21 mouse cellular contexts compared by ENCODE assay signal in the genomic region with DNA sequence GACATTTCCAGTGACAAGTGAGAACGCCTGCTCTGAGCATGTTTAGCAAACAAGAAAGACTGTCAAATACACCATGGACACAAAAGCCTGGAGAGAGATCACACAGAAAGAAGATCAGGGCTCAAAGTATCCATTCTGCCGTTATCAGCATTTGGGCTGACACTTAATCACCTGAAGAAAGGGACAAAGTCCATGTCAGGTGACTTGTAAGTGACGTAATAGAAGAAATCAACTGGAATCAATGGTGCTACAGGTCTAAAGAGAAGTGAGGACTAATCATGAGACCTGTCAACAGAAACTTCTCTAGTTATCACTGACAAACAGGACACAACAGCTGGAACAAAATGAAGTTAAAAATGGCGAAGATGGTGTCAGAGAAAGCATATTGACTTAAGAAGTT. TPM values are rescaled to one million over a fixed set of nuclear protein-coding genes. Genes with fewer than 3 reads are reported as not detected.
DNase-seq lines count a peak whose midpoint lies in the region; ATAC-seq lines count a peak whose summit lies in the region.
"Had no signal": no experiment of that assay in that cellular context is flagged by ENCODE, and none has a peak within 500 bp of the region (broad histone marks: within the 10 kb centered on the region; RNA-seq: fewer than 3 reads in every experiment).

No protein-coding gene starts in this region.

- no peaks in the 10 kb centered on the region for H3K27me3 ChIP-seq in intestine, embryonic 15.5 days (replicated peaks)
- H3K27me3 ChIP-seq in intestine, embryonic 16.5 days (replicated peaks; ENCODE audit: control insufficient read depth, insufficient read depth, low read length), result no peaks in the 10 kb centered on the region
- H3K27me3 ChIP-seq: embryonic facial prominence, embryonic 13.5 days; embryonic facial prominence, embryonic 15.5 days; forebrain, embryonic 13.5 days; forebrain, embryonic 15.5 days had no signal

- no peak overlapping the region for H3K4me3 ChIP-seq in intestine, embryonic 15.5 days (replicated peaks)
- no peak overlapping the region for H3K4me3 ChIP-seq in intestine, embryonic 16.5 days (ENCODE audit: low read length)
- H3K4me3 ChIP-seq: embryonic facial prominence, embryonic 13.5 days; embryonic facial prominence, embryonic 15.5 days; erythroblast, embryonic 14.5 days; forebrain, embryonic 13.5 days; forebrain, embryonic 15.5 days had no signal

- peak; percentile 56; the same call in 1 of the 2 replicates for ATAC-seq in intestine, embryonic 15.5 days
- ATAC-seq in intestine, embryonic 16.5 days, result peak; percentile 46; the same call in 1 of the 2 replicates
- ATAC-seq: forebrain, embryonic 13.5 days; forebrain, embryonic 15.5 days; forebrain, postnatal 0 days had no signal

- DNase-seq in yolk sac, embryonic 10.5 days (ENCODE audit: low spot score), result peak; percentile 66
- DNase-seq in left cerebral cortex, postnatal 4 days, result no peak
- no peak for DNase-seq in right cerebral cortex, postnatal 14 days
- DNase-seq: adrenal gland, adult 2 months; adrenal gland, postnatal 10 days; adrenal gland, postnatal 25 days; cerebellum, adult 11 months; cerebellum, adult 18-20 months; cerebellum, adult 8-10 months; cerebellum, adult 9-11 months; cerebellum, postnatal 14 days; cerebellum, postnatal 36 days; embryo, embryonic 11 days; forebrain, postnatal 0 days had no signal

- WGBS in intestine, embryonic 15.5 days, result 67% methylated on average over 4 of the region's 4 CpGs
- WGBS in intestine, embryonic 16.5 days, result 78% methylated on average over 4 of the region's 4 CpGs

- no peaks in the 10 kb centered on the region for H3K9me3 ChIP-seq in intestine, embryonic 15.5 days
- H3K9me3 ChIP-seq in intestine, embryonic 16.5 days (ENCODE audit: control insufficient read depth, low read length), result no peaks in the 10 kb centered on the region
- H3K9me3 ChIP-seq: embryonic facial prominence, embryonic 13.5 days; embryonic facial prominence, embryonic 15.5 days; forebrain, embryonic 13.5 days; forebrain, embryonic 15.5 days had no signal

- no peak overlapping the region for H3K9ac ChIP-seq in intestine, embryonic 15.5 days
- no peak overlapping the region for H3K9ac ChIP-seq in intestine, embryonic 16.5 days (ENCODE audit: low read depth, low read length)
- H3K9ac ChIP-seq: embryonic facial prominence, embryonic 13.5 days; embryonic facial prominence, embryonic 15.5 days; forebrain, embryonic 13.5 days; forebrain, embryonic 15.5 days; forebrain, postnatal 0 days had no signal

- H3K36me3 ChIP-seq in intestine, embryonic 15.5 days, result peaks cover 7% of the 10 kb centered on the region; the same call in 1 of the 2 replicates
- H3K36me3 ChIP-seq in intestine, embryonic 16.5 days (ENCODE audit: control insufficient read depth, insufficient read depth, low read length), result peaks cover 3% of the 10 kb centered on the region; the same call in 1 of the 2 replicates

- no peaks in the 10 kb centered on the region for H3K4me1 ChIP-seq in intestine, embryonic 15.5 days (replicated peaks)
- H3K4me1 ChIP-seq in intestine, embryonic 16.5 days (ENCODE audit: control insufficient read depth, insufficient read depth, low read length), result no peaks in the 10 kb centered on the region
- H3K4me1 ChIP-seq: embryonic facial prominence, embryonic 13.5 days; embryonic facial prominence, embryonic 15.5 days; forebrain, embryonic 13.5 days; forebrain, embryonic 15.5 days had no signal

- no peak overlapping the region for H3K4me2 ChIP-seq in intestine, embryonic 15.5 days (replicated peaks)
- no peak overlapping the region for H3K4me2 ChIP-seq in intestine, embryonic 16.5 days (ENCODE audit: low read depth, low read length)
- H3K4me2 ChIP-seq: embryonic facial prominence, embryonic 13.5 days; embryonic facial prominence, embryonic 15.5 days; forebrain, embryonic 13.5 days; forebrain, embryonic 15.5 days had no signal

- intact Hi-C loops in left cerebral cortex, postnatal 4 days (cut with DNase I), result no loop called here

- no peak overlapping the region for H3K27ac ChIP-seq in intestine, embryonic 15.5 days
- no peak overlapping the region for H3K27ac ChIP-seq in intestine, embryonic 16.5 days (ENCODE audit: low read length)
- H3K27ac ChIP-seq: embryonic facial prominence, embryonic 13.5 days; embryonic facial prominence, embryonic 15.5 days; forebrain, embryonic 13.5 days; forebrain, embryonic 15.5 days had no signal

RNA-seq across cellular contexts. Expression of a gene that starts 55.1 kb away (rescaled TPM):
- 9.6 and 10.3 TPM in 2 replicates for polyA plus RNA-seq in intestine, embryonic 15.5 days (2015; fragmentation: Nextera tagmentation; extraction: Ambion mirVana)
- 7.4 and 8.3 TPM in 2 replicates for polyA plus RNA-seq in intestine, embryonic 16.5 days (2015; fragmentation: Nextera tagmentation; extraction: Ambion mirVana)
- total RNA-seq in left cerebral cortex, postnatal 4 days (2021), result 10 to 100 TPM; 63.6 to 75.6 TPM
